Mouse (Mus musculus) G1E (cell line): ENCODE measurements around the gene Zcchc2. TPM values are rescaled to one million over a fixed set of nuclear protein-coding genes. Genes with fewer than 3 reads are reported as not detected.

Experiments
- ATAC-seq: 2 replicates; pipeline ENCODE4 v1.8.0; 2016; ENCODE audit warnings: mild to moderate bottlenecking; ENCODE audit not compliant: insufficient number of reproducible peaks, poor library complexity, low FRiP score, severe bottlenecking; ENCODE audit errors: extremely low read depth
- DNase-seq: peaks from one replicate; pipeline ENCODE4 v3.0.0; 2012; ENCODE audit warnings: low spot score
- H3K27me3 ChIP-seq: 2 replicates; pipeline ENCODE4 v1.6.1; 2012; ENCODE audit warnings: mild to moderate bottlenecking, low read length, inconsistent platforms; ENCODE audit not compliant: insufficient read depth
- H3K36me3 ChIP-seq: replicated peaks from 2 replicates; pipeline ENCODE3; 2012; ENCODE audit warnings: mild to moderate bottlenecking, inconsistent platforms
- H3K4me1 ChIP-seq: 2 replicates; pipeline ENCODE4 v1.6.1; 2012; ENCODE audit warnings: low read depth, low read length, inconsistent platforms, mixed read lengths; ENCODE audit not compliant: insufficient read depth
- H3K4me3 ChIP-seq: 2 replicates; pipeline ENCODE4 v1.5.1; 2012; ENCODE audit warnings: low read depth, mild to moderate bottlenecking, inconsistent platforms, low read length, moderate library complexity, mixed read lengths
- H3K9me3 ChIP-seq: replicated peaks from 2 replicates; pipeline ENCODE4 v1.6.1; 2012; ENCODE audit warnings: inconsistent platforms
- CTCF ChIP-seq: IDR thresholded peaks from 2 replicates; pipeline ENCODE4 v1.5.1; 2012; ENCODE audit warnings: low read depth, low read length, inconsistent platforms, mixed read lengths
- GATA1 ChIP-seq: IDR thresholded peaks from 2 replicates; pipeline ENCODE4 v1.6.1; 2012; ENCODE audit warnings: borderline replicate concordance, low read length, inconsistent platforms, mixed read lengths
- GATA2 ChIP-seq: IDR thresholded peaks from 2 replicates; pipeline ENCODE4 v1.6.1; 2012; ENCODE audit warnings: low read depth, low read length, inconsistent platforms, borderline replicate concordance
- POLR2AphosphoS5 ChIP-seq: IDR thresholded peaks from 2 replicates; pipeline ENCODE4 v1.6.1; 2012; ENCODE audit warnings: low read depth, low read length, inconsistent platforms; ENCODE audit not compliant: insufficient replicate concordance
- TAL1 ChIP-seq: conservative IDR thresholded peaks from 2 replicates; pipeline ENCODE4 v1.6.1; 2012; ENCODE audit warnings: low read depth, low read length, inconsistent platforms, mixed read lengths
- polyA plus RNA-seq: library from polyadenylated mRNA; stranded (reverse); fragments of >175 nt; gene quantifications from 2 replicates; pipeline ENCODE4 v1.2.3, GENCODE M21; 2012
- total RNA-seq, 2 experiments: library from RNA; stranded (forward) in 1 of 2; stranded (reverse) in 1 of 2; fragments of 200-1000 nt in 1 of 2; fragments of >200 nt in 1 of 2; fragmentation: Nextera tagmentation in 1 of 2; gene quantifications; 2 replicates each; pipeline ENCODE4 v1.2.3; 2014 to 2017

Gene Zcchc2
- total and polyA plus RNA-seq, 3 experiments, result 13.7 to 36.7 (median 13.7) TPM

- Histone ChIP-seq H3K27me3 (no peaks in the 10 kb centered on the region), H3K36me3 (peaks cover 4% of the 10 kb centered on the region), H3K4me1 (peaks cover 33% of the 10 kb centered on the region), H3K9me3 (no peaks in the 10 kb centered on the region), H3K4me3 (no peak overlapping the region)
- DNase-seq (no peak), ATAC-seq (no peak)
- TF ChIP-seq POLR2AphosphoS5 (no peak), TAL1 (no peak), GATA1 (no peak), CTCF (no peak), GATA2 (no peak)
Observed at GRCm38 (mm10) chr1:105988171-105988570, 2.0 kb upstream of the Zcchc2 start.

- H3K4me3 ChIP-seq, result peak overlapping the region; percentile 94
- H3K36me3 ChIP-seq, result peaks cover 4% of the 10 kb centered on the region
- H3K27me3 ChIP-seq, result no peaks in the 10 kb centered on the region
- no peak for DNase-seq
- peaks cover 39% of the 10 kb centered on the region for H3K4me1 ChIP-seq
- H3K9me3 ChIP-seq, result no peaks in the 10 kb centered on the region
- TF ChIP-seq POLR2AphosphoS5, result no peak
- TF ChIP-seq GATA2, result no peak
- no peak for TF ChIP-seq TAL1
- TF ChIP-seq CTCF, result no peak
- TF ChIP-seq GATA1, result no peak
- ATAC-seq, result no peak
Observed at GRCm38 (mm10) chr1:105988903-105989639, 1.1 kb upstream of the Zcchc2 start.

GRCm38 (mm10) chr1:105989640-105989984, 594 bp upstream of the Zcchc2 start:
- H3K36me3 ChIP-seq, result peaks cover 2% of the 10 kb centered on the region
- no peaks in the 10 kb centered on the region for H3K27me3 ChIP-seq
- peaks cover 43% of the 10 kb centered on the region for H3K4me1 ChIP-seq
- DNase-seq (peak; percentile 26), ATAC-seq (no peak)
- peak overlapping the region; percentile 94 for H3K4me3 ChIP-seq
- no peaks in the 10 kb centered on the region for H3K9me3 ChIP-seq
- TF ChIP-seq GATA2, result no peak
- TF ChIP-seq CTCF, result no peak
- TF ChIP-seq TAL1, result no peak
- TF ChIP-seq POLR2AphosphoS5, result no peak
- TF ChIP-seq GATA1, result no peak

- H3K4me1 ChIP-seq, result peaks cover 57% of the 10 kb centered on the region
- peak; percentile 59 for DNase-seq
- peak overlapping the region; percentile 94 for H3K4me3 ChIP-seq
- no peak for TF ChIP-seq CTCF
- TF ChIP-seq GATA2, result no peak
- TF ChIP-seq POLR2AphosphoS5, result no peak
- TF ChIP-seq GATA1, result no peak
- TF ChIP-seq TAL1, result no peak
- no peaks in the 10 kb centered on the region for H3K9me3 ChIP-seq
- no peaks in the 10 kb centered on the region for H3K27me3 ChIP-seq
- ATAC-seq, result no peak
- peaks cover 8% of the 10 kb centered on the region for H3K36me3 ChIP-seq
Observed at GRCm38 (mm10) chr1:105990911-105991761, 930 bp downstream of the Zcchc2 start.

DNA sequence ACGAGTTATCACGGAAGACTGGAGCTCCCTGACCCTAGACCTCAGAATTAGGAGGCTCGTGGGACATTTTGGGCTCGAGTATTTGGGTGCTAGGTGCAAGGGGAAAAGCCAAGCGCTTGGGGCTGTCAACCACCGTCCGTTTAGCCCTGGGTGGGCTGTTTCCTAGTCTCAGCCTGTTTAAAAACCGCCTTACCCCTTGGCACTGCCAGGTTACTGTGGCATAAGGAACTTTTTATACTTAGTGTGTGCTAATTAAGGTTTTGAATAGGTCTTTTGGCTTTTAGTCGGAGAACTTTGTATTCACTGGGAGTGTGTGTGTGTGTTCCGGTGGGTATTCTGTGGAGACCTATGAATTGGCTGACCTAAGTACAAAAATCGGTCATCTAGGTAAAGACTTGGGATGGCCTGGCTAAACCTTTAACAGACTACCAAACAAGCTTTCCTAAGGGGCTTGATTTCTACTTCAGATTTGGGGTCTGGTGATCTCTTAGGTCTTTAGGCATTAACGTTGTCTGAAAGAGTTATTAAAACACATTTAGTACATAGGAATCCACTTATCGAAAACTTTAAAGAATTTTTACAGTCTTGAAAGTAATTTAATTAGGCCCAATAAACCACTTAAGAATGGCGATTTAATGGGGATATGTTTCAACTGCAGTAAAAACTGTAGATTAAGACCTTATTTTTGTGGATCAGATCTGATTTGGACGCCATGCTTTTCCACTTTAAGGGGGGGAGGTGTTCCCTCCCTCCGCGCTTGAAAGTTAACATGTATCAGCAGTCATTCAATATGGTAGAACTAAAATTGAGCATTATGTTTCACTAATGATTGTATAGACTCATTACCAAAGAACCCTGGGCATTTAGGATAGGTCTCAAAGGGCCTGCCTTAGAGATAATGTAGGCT, 2.0 kb downstream of the Zcchc2 start:
- H3K4me3 ChIP-seq, result peak overlapping the region; percentile 94
- ATAC-seq, result no peak
- no peaks in the 10 kb centered on the region for H3K27me3 ChIP-seq
- TF ChIP-seq CTCF, result no peak
- no peak for TF ChIP-seq TAL1
- no peak for TF ChIP-seq POLR2AphosphoS5
- TF ChIP-seq GATA1, result no peak
- H3K36me3 ChIP-seq, result peaks cover 8% of the 10 kb centered on the region
- no peak for DNase-seq
- H3K4me1 ChIP-seq, result peaks cover 58% of the 10 kb centered on the region
- H3K9me3 ChIP-seq, result no peaks in the 10 kb centered on the region

- no peaks in the 10 kb centered on the region for H3K9me3 ChIP-seq
- peak overlapping the region; percentile 94 for H3K4me3 ChIP-seq
- no peak for TF ChIP-seq CTCF
- no peak for TF ChIP-seq TAL1
- TF ChIP-seq POLR2AphosphoS5, result no peak
- no peak for TF ChIP-seq GATA2
- no peak for TF ChIP-seq GATA1
- peaks cover 12% of the 10 kb centered on the region for H3K36me3 ChIP-seq
- no peak for ATAC-seq
- peaks cover 58% of the 10 kb centered on the region for H3K4me1 ChIP-seq
- peak; percentile 19 for DNase-seq
- no peaks in the 10 kb centered on the region for H3K27me3 ChIP-seq
Observed at GRCm38 (mm10) chr1:105993196-105993595, 3.0 kb downstream of the Zcchc2 start.
